Mouse (Mus musculus): ENCODE results near the gene Gm8765.
"Not testable (repeated sequence)": the region's sequence is repeated elsewhere in the genome, so short reads cannot be mapped to it uniquely, and the experiment has no call there.

GRCm38 (mm10) chr13:50648771-50649170 lies 49.3 kb upstream of the Gm8765 start:
- not testable (repeated sequence) for TF ChIP-seq CTCF (IDR thresholded peaks at IDR 0.05; ENCODE audit: extremely low read depth, insufficient read depth, insufficient read length, insufficient replicate concordance); POLR2A (IDR thresholded peaks at IDR 0.05; ENCODE audit: low read depth, low read length)

Measured in spleen, adult 2 months (tissue).